Mouse (Mus musculus): ENCODE data around the gene Klf7. TPM values are rescaled to one million over a fixed set of nuclear protein-coding genes. Genes with fewer than 3 reads are reported as not detected.
A peak's percentile ranks its signal among the peaks of the same experiment; 100 is the strongest.

The Klf7 gene
- polyA plus RNA-seq, 1 experiment from 2014 or later = 24.9 TPM

- WGBS = 83% methylated on average over 10 of the region's 10 CpGs
- ATAC-seq = no peak
- no peak overlapping the region for H3K27ac ChIP-seq (ENCODE audit: low read length)
Observed at GRCm38 (mm10) chr1:64040061-64040686, 81.9 kb downstream of the Klf7 start.

GRCm38 (mm10) chr1:64038343-64038742 lies 83.7 kb downstream of the Klf7 start:
- H3K4me2 ChIP-seq (ENCODE audit: low read depth, low read length) = no peak overlapping the region
- no peak overlapping the region for H3K27ac ChIP-seq (ENCODE audit: low read length)
- H3K27me3 ChIP-seq (replicated peaks; ENCODE audit: control insufficient read depth, insufficient read depth, low read length) = no peaks in the 10 kb centered on the region
- 58% methylated on average over 5 of the region's 5 CpGs for WGBS
- peaks cover 20% of the 10 kb centered on the region; the same call in 1 of the 2 replicates for H3K4me1 ChIP-seq (ENCODE audit: control insufficient read depth, insufficient read depth, low read length)
- H3K36me3 ChIP-seq (ENCODE audit: control insufficient read depth, insufficient read depth, low read length) = no peaks in the 10 kb centered on the region; the same call in 1 of the 2 replicates
- H3K4me3 ChIP-seq (ENCODE audit: low read length) = no peak overlapping the region
- H3K9ac ChIP-seq (ENCODE audit: low read depth, low read length) = no peak overlapping the region
- H3K9me3 ChIP-seq (ENCODE audit: control insufficient read depth, low read length) = no peaks in the 10 kb centered on the region
- ATAC-seq = peak; percentile 19; the same call in 1 of the 2 replicates

More at GRCm38 (mm10) chr1:64040061-64040686, 81.9 kb downstream of the Klf7 start:
- Histone ChIP-seq H3K4me1 (ENCODE audit: control insufficient read depth, insufficient read depth, low read length) (peaks cover 23% of the 10 kb centered on the region; the same call in 1 of the 2 replicates), H3K4me2 (ENCODE audit: low read depth, low read length) (no peak overlapping the region), H3K4me3 (ENCODE audit: low read length) (no peak overlapping the region), H3K27me3 (replicated peaks; ENCODE audit: control insufficient read depth, insufficient read depth, low read length) (no peaks in the 10 kb centered on the region), H3K9ac (ENCODE audit: low read depth, low read length) (no peak overlapping the region), H3K36me3 (ENCODE audit: control insufficient read depth, insufficient read depth, low read length) (no peaks in the 10 kb centered on the region; the same call in 1 of the 2 replicates), H3K9me3 (ENCODE audit: control insufficient read depth, low read length) (no peaks in the 10 kb centered on the region)

DNA sequence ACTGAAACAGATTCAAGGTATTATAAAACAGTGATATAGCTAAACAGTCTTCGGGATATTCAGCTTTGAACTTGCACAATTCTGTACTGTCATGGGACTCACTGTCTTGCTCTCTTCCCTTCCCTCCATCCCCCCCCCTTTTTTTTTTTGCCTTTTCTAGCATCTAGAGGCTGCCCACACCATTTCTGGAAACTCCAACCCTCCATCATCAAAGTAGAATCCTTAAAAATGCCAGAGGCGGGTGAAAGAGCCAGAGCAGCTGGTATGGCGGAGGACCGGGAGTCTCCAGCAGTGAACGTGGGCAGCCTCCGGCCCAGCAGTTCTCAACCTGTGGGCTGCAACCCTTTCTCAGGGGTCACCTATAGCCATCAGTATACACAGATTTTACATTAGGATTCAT lies 84.3 kb downstream of the Klf7 start:
- Histone ChIP-seq H3K36me3 (ENCODE audit: control insufficient read depth, insufficient read depth, low read length) (no peaks in the 10 kb centered on the region; the same call in 1 of the 2 replicates), H3K9ac (ENCODE audit: low read depth, low read length) (no peak overlapping the region), H3K4me3 (ENCODE audit: low read length) (no peak overlapping the region), H3K4me1 (ENCODE audit: control insufficient read depth, insufficient read depth, low read length) (peaks cover 20% of the 10 kb centered on the region; the same call in 1 of the 2 replicates), H3K27me3 (replicated peaks; ENCODE audit: control insufficient read depth, insufficient read depth, low read length) (no peaks in the 10 kb centered on the region), H3K9me3 (ENCODE audit: control insufficient read depth, low read length) (no peaks in the 10 kb centered on the region), H3K4me2 (ENCODE audit: low read depth, low read length) (no peak overlapping the region), H3K27ac (ENCODE audit: low read length) (no peak overlapping the region)
- no peak for ATAC-seq
- WGBS = 82% methylated on average over 6 of the region's 6 CpGs

- WGBS = 73% methylated on average over 7 of the region's 7 CpGs
- ATAC-seq = peak; percentile 55
- H3K27ac ChIP-seq (ENCODE audit: low read length) = peak overlapping the region; percentile 34; the same call in 1 of the 2 replicates
Observed at GRCm38 (mm10) chr1:64036881-64037452, 85.1 kb downstream of the Klf7 start.

GRCm38 (mm10) chr1:64035804-64036203 lies 86.3 kb downstream of the Klf7 start:
- no peak overlapping the region for H3K27ac ChIP-seq (ENCODE audit: low read length)
- no peaks in the 10 kb centered on the region; the same call in 1 of the 2 replicates for H3K36me3 ChIP-seq (ENCODE audit: control insufficient read depth, insufficient read depth, low read length)
- 0 out of 2 replicates have a peak, but pooled peaks have one; percentile 39 for ATAC-seq
- H3K27me3 ChIP-seq (replicated peaks; ENCODE audit: control insufficient read depth, insufficient read depth, low read length) = no peaks in the 10 kb centered on the region
- H3K4me2 ChIP-seq (ENCODE audit: low read depth, low read length) = no peak overlapping the region
- H3K4me3 ChIP-seq (ENCODE audit: low read length) = no peak overlapping the region
- WGBS = 32% methylated on average over 7 of the region's 7 CpGs
- H3K9ac ChIP-seq (ENCODE audit: low read depth, low read length) = no peak overlapping the region
- H3K4me1 ChIP-seq (ENCODE audit: control insufficient read depth, insufficient read depth, low read length) = peaks cover 20% of the 10 kb centered on the region; the same call in 1 of the 2 replicates
- no peaks in the 10 kb centered on the region for H3K9me3 ChIP-seq (ENCODE audit: control insufficient read depth, low read length)

More at GRCm38 (mm10) chr1:64036881-64037452, 85.1 kb downstream of the Klf7 start:
- Histone ChIP-seq H3K4me2 (ENCODE audit: low read depth, low read length) (no peak overlapping the region), H3K4me3 (ENCODE audit: low read length) (no peak overlapping the region), H3K9ac (ENCODE audit: low read depth, low read length) (no peak overlapping the region), H3K36me3 (ENCODE audit: control insufficient read depth, insufficient read depth, low read length) (no peaks in the 10 kb centered on the region; the same call in 1 of the 2 replicates), H3K4me1 (ENCODE audit: control insufficient read depth, insufficient read depth, low read length) (peaks cover 20% of the 10 kb centered on the region; the same call in 1 of the 2 replicates), H3K9me3 (ENCODE audit: control insufficient read depth, low read length) (no peaks in the 10 kb centered on the region), H3K27me3 (replicated peaks; ENCODE audit: control insufficient read depth, insufficient read depth, low read length) (no peaks in the 10 kb centered on the region)

DNA sequence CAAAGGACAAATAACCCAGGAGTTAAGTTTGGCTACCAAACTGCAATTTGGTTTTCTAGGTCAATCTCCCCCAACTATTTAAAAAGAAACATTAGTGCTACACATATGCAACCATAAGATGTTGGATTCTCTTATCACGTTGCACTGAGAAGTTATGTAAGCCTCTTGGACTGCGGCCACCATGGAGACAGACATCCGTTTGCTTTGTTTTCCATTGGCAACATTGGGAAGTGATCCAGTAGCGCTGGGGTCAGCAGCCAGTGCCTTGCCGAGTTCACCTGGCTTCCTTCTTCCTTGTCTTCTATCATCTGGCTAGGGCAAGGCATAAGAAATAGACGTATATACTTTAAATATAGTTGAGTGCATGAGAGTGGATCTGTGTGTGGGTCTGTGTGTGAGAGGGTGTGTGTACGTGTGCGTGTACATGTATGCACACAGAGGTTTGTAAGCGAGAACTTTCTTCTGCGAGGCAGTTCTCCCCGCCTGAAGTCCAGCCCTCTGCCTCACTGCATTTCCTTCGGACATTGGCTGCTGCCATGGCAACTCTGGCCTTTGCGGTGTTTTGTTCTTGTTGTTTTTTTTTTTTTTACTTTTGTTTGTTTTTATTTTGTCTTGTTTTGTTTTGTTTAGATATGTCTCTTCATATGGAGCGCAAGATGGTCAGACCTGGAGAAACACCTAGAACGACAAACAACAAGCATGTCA lies 86.8 kb downstream of the Klf7 start:
- no peaks in the 10 kb centered on the region for H3K36me3 ChIP-seq (ENCODE audit: control insufficient read depth, insufficient read depth, low read length)
- no peak overlapping the region for H3K4me3 ChIP-seq (ENCODE audit: low read length)
- no peak overlapping the region for H3K27ac ChIP-seq (ENCODE audit: low read length)
- no peak for ATAC-seq
- no peak overlapping the region for H3K4me2 ChIP-seq (ENCODE audit: low read depth, low read length)
- peaks cover 17% of the 10 kb centered on the region; the same call in 1 of the 2 replicates for H3K4me1 ChIP-seq (ENCODE audit: control insufficient read depth, insufficient read depth, low read length)
- no peaks in the 10 kb centered on the region for H3K9me3 ChIP-seq (ENCODE audit: control insufficient read depth, low read length)
- no peaks in the 10 kb centered on the region for H3K27me3 ChIP-seq (replicated peaks; ENCODE audit: control insufficient read depth, insufficient read depth, low read length)
- 76% methylated on average over 15 of the region's 15 CpGs for WGBS
- H3K9ac ChIP-seq (ENCODE audit: low read depth, low read length) = no peak overlapping the region

DNA sequence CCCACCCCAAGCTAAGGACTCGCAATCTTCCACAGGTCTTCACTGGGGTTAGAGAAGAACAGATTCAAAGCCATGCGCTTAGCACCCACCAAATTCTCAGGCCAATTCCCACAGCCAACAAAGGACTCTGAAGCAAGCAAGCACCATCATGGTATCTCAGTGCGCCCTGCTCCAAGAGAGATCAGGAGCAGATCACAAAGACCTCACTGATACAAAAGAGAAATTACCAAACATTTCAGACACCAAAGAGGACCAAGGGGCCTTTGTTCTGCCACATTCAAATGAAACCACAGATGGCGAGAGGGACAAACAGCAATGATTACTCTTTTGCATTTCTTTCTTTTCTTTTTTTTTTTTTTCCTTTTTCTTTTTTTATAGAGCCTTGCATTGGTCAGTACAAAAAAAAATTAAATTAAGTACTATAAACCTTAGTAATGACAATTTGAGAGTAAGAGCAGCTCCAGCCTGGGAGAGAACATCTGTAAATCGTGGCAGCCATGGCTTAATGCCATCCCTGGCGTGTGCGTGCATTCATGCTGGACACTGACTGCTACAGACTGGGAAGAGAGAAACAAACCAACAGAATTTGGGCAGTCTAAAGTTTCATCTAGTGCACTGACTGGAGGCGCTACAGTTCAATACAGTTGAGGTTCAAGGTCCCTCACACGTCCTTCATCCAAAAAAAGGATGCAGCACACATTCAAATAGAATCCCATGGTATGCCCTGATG lies 89.4 kb downstream of the Klf7 start:
- H3K4me2 ChIP-seq (ENCODE audit: low read depth, low read length) = no peak overlapping the region
- H3K27me3 ChIP-seq (replicated peaks; ENCODE audit: control insufficient read depth, insufficient read depth, low read length) = no peaks in the 10 kb centered on the region
- H3K9ac ChIP-seq (ENCODE audit: low read depth, low read length) = no peak overlapping the region
- no peaks in the 10 kb centered on the region for H3K9me3 ChIP-seq (ENCODE audit: control insufficient read depth, low read length)
- H3K27ac ChIP-seq (ENCODE audit: low read length) = no peak overlapping the region
- H3K36me3 ChIP-seq (ENCODE audit: control insufficient read depth, insufficient read depth, low read length) = no peaks in the 10 kb centered on the region
- 90% methylated on average over 9 of the region's 9 CpGs for WGBS
- ATAC-seq = no peak
- H3K4me3 ChIP-seq (ENCODE audit: low read length) = no peak overlapping the region
- peaks cover 9% of the 10 kb centered on the region; the same call in 1 of the 2 replicates for H3K4me1 ChIP-seq (ENCODE audit: control insufficient read depth, insufficient read depth, low read length)

DNA sequence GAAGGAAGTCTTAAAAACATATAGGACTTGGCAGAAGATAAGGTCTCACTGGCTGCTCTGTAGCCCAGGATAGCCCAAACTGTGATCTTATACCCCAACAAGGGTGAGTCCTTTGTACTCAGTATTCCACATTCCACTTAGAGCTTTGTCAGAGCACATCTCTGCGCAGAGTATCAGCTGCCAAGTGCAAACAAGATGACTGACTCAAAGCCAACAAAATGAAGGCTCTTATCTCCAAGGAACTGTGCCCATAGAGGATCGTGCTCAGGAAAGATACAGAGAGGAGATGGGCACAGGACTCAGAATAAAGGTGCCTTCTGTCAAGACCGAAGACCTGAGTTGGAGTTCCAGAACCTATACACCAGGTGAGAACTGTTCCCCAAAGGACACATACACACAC lies 100.1 kb downstream of the Klf7 start:
- no peak overlapping the region for H3K4me2 ChIP-seq (ENCODE audit: low read depth, low read length)
- no peaks in the 10 kb centered on the region for H3K27me3 ChIP-seq (replicated peaks; ENCODE audit: control insufficient read depth, insufficient read depth, low read length)
- H3K9me3 ChIP-seq (ENCODE audit: control insufficient read depth, low read length) = no peaks in the 10 kb centered on the region
- H3K4me3 ChIP-seq (ENCODE audit: low read length) = no peak overlapping the region
- WGBS = 81% methylated on average over 3 of the region's 3 CpGs
- H3K9ac ChIP-seq (ENCODE audit: low read depth, low read length) = no peak overlapping the region
- no peaks in the 10 kb centered on the region for H3K36me3 ChIP-seq (ENCODE audit: control insufficient read depth, insufficient read depth, low read length)
- no peak for ATAC-seq
- H3K27ac ChIP-seq (ENCODE audit: low read length) = no peak overlapping the region
- H3K4me1 ChIP-seq (ENCODE audit: control insufficient read depth, insufficient read depth, low read length) = peaks cover 4% of the 10 kb centered on the region; the same call in 1 of the 2 replicates

Data from intestine, embryonic 16.5 days (tissue).